Mouse (Mus musculus) midbrain, embryonic 12.5 days (tissue): Measurements from ENCODE around the gene Nid1. TPM values are rescaled to one million over a fixed set of nuclear protein-coding genes. Genes with fewer than 3 reads are reported as not detected.
A peak's percentile ranks its signal among the peaks of the same experiment; 100 is the strongest.

Experiments
- ATAC-seq: fragments of 200-750 bp; cut with Nextera tagmentation; 2 replicates; pipeline ENCODE4 v1.8.0; 2017; ENCODE audit warnings: low read depth, moderate TSS enrichment, moderate library complexity; ENCODE audit not compliant: low FRiP score
- H3K27ac ChIP-seq: fragments of 300-500 bp; sonication (generic); replicated peaks from 2 replicates; pipeline ENCODE4 v1.5.1; 2016; ENCODE audit warnings: mild to moderate bottlenecking
- H3K27me3 ChIP-seq: fragments of 300-500 bp; sonication (generic); 2 replicates; pipeline ENCODE4 v1.6.1; 2016; ENCODE audit warnings: mild to moderate bottlenecking
- H3K36me3 ChIP-seq: fragments of 300-500 bp; sonication (generic); 2 replicates; pipeline ENCODE4 v1.6.1; 2016
- H3K4me1 ChIP-seq: fragments of 300-500 bp; sonication (generic); 2 replicates; pipeline ENCODE4 v1.6.1; 2016
- H3K4me2 ChIP-seq: fragments of 300-500 bp; sonication (generic); replicated peaks from 2 replicates; pipeline ENCODE4 v1.6.1; 2016; ENCODE audit warnings: mild to moderate bottlenecking, moderate library complexity
- H3K4me3 ChIP-seq: fragments of 300-500 bp; sonication (generic); 2 replicates; pipeline ENCODE4 v1.5.1; 2016; ENCODE audit warnings: mild to moderate bottlenecking
- H3K9ac ChIP-seq: fragments of 300-500 bp; sonication (generic); replicated peaks from 2 replicates; pipeline ENCODE4 v1.6.1; 2016; ENCODE audit warnings: mild to moderate bottlenecking, moderate library complexity
- H3K9me3 ChIP-seq: fragments of 300-500 bp; sonication (generic); 2 replicates; pipeline ENCODE4 v1.6.1; 2016; ENCODE audit warnings: mild to moderate bottlenecking
- WGBS: fragments of 180-500 bp; shearing (Covaris S2); methylation state at CpG from one replicate; pipeline ENCODE4 v1.1.7; 2016; 5-methylcytosine and 5-hydroxymethylcytosine counted together
- polyA plus RNA-seq: library from polyadenylated mRNA; unstranded; fragments of >200 nt; fragmentation: Nextera tagmentation; extraction: Ambion mirVana; gene quantifications from 2 replicates; pipeline ENCODE4 v1.2.1, GENCODE M21; 2016

The Nid1 gene
- polyA plus RNA-seq, 1 experiment from 2014 or later, result 51.8 TPM

- no peaks in the 10 kb centered on the region for H3K27me3 ChIP-seq
- H3K4me2 ChIP-seq, result no peak overlapping the region
- ATAC-seq, result no peak
- H3K4me3 ChIP-seq, result no peak overlapping the region
- no peaks in the 10 kb centered on the region for H3K36me3 ChIP-seq
- H3K9ac ChIP-seq, result no peak overlapping the region
- H3K9me3 ChIP-seq, result no peaks in the 10 kb centered on the region
- no peak overlapping the region for H3K27ac ChIP-seq
- 87% methylated on average over 5 of the region's 5 CpGs for WGBS
- H3K4me1 ChIP-seq, result no peaks in the 10 kb centered on the region
These were observed 69.2 kb downstream of the Nid1 start for GRCm38 (mm10) chr13:13506556-13506955.

GRCm38 (mm10) chr13:13514861-13515260, 77.5 kb downstream of the Nid1 start:
- Histone ChIP-seq H3K9ac (no peak overlapping the region), H3K4me2 (no peak overlapping the region), H3K4me3 (no peak overlapping the region), H3K27ac (no peak overlapping the region), H3K27me3 (no peaks in the 10 kb centered on the region), H3K36me3 (no peaks in the 10 kb centered on the region), H3K9me3 (no peaks in the 10 kb centered on the region), H3K4me1 (no peaks in the 10 kb centered on the region)
- no peak for ATAC-seq
- 81% methylated on average over 4 of the region's 4 CpGs for WGBS

DNA sequence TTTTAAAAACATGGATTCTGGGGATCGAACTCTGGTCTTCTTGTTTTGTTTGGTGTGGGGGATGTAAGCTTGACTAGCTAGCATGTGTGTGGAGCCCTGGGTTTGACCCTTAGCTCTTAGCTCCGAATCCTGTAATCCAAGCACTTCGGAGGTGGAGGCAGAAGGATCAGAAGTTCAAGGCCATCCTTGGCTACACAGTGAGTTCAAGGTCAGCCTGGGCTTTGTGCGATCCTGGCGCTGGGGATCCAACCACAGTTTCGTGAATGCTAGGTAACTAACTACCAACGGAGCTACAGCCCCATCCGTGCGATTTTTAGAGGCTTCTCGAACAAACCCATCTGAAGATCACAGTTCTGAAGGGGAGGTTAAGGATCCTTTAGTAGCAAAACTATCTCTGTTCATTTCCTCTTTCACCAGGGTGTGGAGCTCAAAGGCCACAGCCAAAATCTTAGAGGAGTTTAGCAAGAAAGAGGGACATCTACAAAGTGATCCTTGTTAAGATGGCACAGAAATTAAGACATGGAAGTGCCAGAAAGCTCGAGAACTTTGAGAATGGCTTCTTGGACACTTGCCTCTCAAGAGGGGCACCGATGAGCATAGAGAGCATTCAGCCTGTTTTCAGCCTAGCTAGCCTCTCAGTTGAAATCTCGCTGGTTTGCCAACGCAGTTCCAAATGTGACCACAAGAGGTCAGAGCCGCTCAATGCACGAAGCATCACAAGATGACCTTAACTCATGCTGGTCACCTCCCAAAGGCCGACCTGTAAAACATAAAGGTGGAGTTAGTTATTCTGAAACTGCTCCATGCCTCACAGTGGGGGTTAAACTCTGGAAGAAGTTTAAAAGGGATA, 79.2 kb downstream of the Nid1 start:
- 50% methylated on average over 17 of the region's 17 CpGs for WGBS
- H3K4me2 ChIP-seq, result no peak overlapping the region

GRCm38 (mm10) chr13:13518114-13518513, 80.8 kb downstream of the Nid1 start:
- no peak overlapping the region for H3K4me3 ChIP-seq
- no peaks in the 10 kb centered on the region for H3K4me1 ChIP-seq
- no peaks in the 10 kb centered on the region for H3K9me3 ChIP-seq
- no peak overlapping the region for H3K27ac ChIP-seq
- WGBS, result 87% methylated on average over 7 of the region's 7 CpGs
- H3K4me2 ChIP-seq, result no peak overlapping the region
- no peaks in the 10 kb centered on the region for H3K36me3 ChIP-seq
- ATAC-seq, result no peak
- H3K27me3 ChIP-seq, result no peaks in the 10 kb centered on the region
- H3K9ac ChIP-seq, result no peak overlapping the region

More for the DNA sequence above, 79.2 kb downstream of the Nid1 start:
- Histone ChIP-seq H3K9ac (no peak overlapping the region), H3K4me1 (no peaks in the 10 kb centered on the region), H3K4me3 (no peak overlapping the region), H3K9me3 (no peaks in the 10 kb centered on the region), H3K27me3 (no peaks in the 10 kb centered on the region), H3K27ac (no peak overlapping the region), H3K36me3 (no peaks in the 10 kb centered on the region)
- peak; percentile 84 for ATAC-seq

DNA sequence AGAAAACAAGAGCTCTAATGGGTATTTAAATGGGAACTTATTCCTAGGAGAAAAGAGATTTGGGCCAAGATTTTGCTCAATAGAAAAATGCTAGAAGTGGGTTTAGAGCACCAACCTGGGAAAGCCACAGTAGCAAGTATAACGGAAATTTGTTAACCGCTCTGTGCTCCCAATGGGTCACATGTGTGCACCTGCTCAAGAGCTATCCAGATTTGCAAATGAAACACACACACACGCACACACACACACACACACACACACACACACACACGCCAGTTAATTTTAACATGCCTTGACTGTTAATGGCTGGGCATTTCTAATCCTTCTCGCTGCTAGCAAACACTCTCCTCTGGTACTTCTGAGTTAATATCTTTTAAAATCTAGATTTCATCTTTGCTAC, 83.1 kb downstream of the Nid1 start:
- no peak overlapping the region for H3K4me2 ChIP-seq
- H3K9ac ChIP-seq, result no peak overlapping the region
- WGBS, result 94% methylated on average over 5 of the region's 5 CpGs
- H3K27me3 ChIP-seq, result no peaks in the 10 kb centered on the region
- no peaks in the 10 kb centered on the region for H3K4me1 ChIP-seq
- no peak for ATAC-seq
- no peak overlapping the region for H3K4me3 ChIP-seq
- H3K27ac ChIP-seq, result no peak overlapping the region
- no peaks in the 10 kb centered on the region for H3K36me3 ChIP-seq
- no peaks in the 10 kb centered on the region for H3K9me3 ChIP-seq

DNA sequence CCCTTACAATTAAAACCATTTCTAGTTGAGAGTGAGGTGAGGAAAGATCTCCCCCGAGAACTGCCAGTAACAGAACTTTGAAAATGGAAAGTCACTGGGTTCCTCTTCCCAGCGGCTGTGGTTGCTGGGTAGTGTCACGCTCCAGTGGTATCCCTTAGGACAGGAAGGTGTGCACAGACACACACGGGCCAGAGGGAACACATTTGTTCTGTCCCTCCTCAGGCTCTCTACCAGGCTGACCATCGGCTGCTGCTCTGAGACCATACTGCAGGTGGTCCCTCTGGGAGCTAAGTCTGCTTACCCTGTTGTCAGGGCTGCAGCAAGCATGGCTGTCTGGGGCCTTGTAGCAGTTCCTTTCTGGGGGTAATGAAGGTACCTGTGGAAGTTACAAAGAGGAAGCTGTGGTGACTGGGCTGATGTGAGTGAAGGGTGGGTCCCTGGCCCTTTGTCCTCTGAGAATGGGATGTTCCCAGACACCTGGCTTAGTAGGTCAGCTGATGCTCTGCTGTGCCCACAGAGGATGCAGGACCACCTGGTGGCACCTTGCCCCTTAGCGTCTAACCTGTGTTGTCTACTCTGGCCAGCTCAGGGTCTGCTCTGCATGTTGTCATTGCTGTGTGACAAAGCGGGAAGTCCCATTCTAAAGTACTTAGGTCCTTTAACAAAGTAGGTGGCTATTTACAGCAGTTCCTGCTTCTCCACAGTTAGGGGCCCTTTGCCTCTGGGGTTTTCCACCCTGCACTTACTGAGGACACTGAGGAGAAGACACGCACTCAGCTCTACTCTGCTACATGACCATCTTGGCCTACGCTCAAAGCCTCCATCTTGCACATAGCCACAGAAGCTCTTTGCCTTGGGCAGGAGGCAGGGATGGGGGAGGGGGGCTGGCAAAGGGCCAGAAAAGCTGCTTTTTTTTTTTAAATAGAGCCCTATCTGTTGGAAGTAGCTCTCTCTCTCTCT, 86.6 kb downstream of the Nid1 start:
- H3K27ac ChIP-seq, result no peak overlapping the region
- 83% methylated on average over 9 of the region's 9 CpGs for WGBS
- no peaks in the 10 kb centered on the region for H3K27me3 ChIP-seq
- no peaks in the 10 kb centered on the region for H3K36me3 ChIP-seq
- H3K9me3 ChIP-seq, result no peaks in the 10 kb centered on the region
- no peak overlapping the region for H3K9ac ChIP-seq
- no peak for ATAC-seq
- no peaks in the 10 kb centered on the region for H3K4me1 ChIP-seq
- no peak overlapping the region for H3K4me3 ChIP-seq
- no peak overlapping the region for H3K4me2 ChIP-seq

DNA sequence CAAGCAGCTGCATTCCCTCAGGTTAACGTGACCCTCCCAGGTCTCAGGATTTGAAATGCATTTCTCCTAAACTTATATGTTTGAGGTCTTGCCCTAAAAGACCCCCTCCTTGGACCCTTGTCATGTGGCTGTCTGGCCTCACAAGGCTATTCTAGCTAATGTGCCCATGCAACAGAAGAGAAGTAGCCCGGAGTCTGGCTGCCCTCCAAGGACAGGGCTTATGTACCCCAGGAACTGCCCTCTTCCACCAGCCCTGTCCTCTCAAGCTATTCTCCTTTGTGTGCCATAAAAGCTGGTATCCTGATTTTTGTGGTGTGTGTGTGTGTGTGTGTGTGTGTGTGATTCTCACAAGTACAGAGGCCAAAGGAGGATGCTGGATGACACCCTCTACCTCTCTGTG, 87.9 kb downstream of the Nid1 start:
- Histone ChIP-seq H3K4me2 (no peak overlapping the region), H3K9me3 (no peaks in the 10 kb centered on the region), H3K27me3 (no peaks in the 10 kb centered on the region), H3K36me3 (no peaks in the 10 kb centered on the region), H3K9ac (no peak overlapping the region), H3K4me3 (no peak overlapping the region), H3K27ac (no peak overlapping the region), H3K4me1 (no peaks in the 10 kb centered on the region)
- no peak for ATAC-seq
- 83% methylated on average over 2 of the region's 2 CpGs for WGBS

DNA sequence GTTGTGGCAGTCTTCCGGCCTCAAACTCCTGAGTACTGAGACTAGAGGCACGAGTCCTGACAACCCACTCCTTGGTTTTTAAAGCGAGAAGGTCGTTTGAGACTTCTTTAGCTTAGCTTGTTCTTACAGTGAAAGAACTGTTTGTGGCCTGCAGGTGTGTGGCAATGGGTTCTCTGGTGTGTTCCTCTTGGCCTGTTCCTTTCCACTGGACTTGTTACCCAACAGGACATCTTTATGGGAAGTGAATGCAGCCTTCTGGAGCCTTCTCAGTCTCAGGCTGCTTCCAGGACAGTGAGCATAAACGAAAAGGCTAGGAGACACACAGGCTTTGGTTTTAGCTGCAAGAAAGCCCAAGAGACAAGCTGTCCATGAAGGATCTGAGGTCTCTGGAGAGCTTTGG, 88.5 kb downstream of the Nid1 start:
- no peak for ATAC-seq
- no peak overlapping the region for H3K4me2 ChIP-seq
- no peaks in the 10 kb centered on the region for H3K9me3 ChIP-seq
- H3K27ac ChIP-seq, result no peak overlapping the region
- H3K9ac ChIP-seq, result no peak overlapping the region
- H3K36me3 ChIP-seq, result no peaks in the 10 kb centered on the region
- no peaks in the 10 kb centered on the region for H3K4me1 ChIP-seq
- H3K27me3 ChIP-seq, result no peaks in the 10 kb centered on the region
- 81% methylated on average over 5 of the region's 5 CpGs for WGBS
- H3K4me3 ChIP-seq, result no peak overlapping the region

GRCm38 (mm10) chr13:13529115-13529542, 91.8 kb downstream of the Nid1 start:
- no peaks in the 10 kb centered on the region for H3K27me3 ChIP-seq
- H3K27ac ChIP-seq, result no peak overlapping the region
- H3K4me1 ChIP-seq, result no peaks in the 10 kb centered on the region
- no peak overlapping the region for H3K4me2 ChIP-seq
- H3K9me3 ChIP-seq, result no peaks in the 10 kb centered on the region
- H3K36me3 ChIP-seq, result no peaks in the 10 kb centered on the region
- H3K4me3 ChIP-seq, result no peak overlapping the region
- H3K9ac ChIP-seq, result no peak overlapping the region
- WGBS, result 75% methylated on average over 11 of the region's 11 CpGs
- no peak for ATAC-seq

GRCm38 (mm10) chr13:13530913-13531312, 93.6 kb downstream of the Nid1 start:
- Histone ChIP-seq H3K9me3 (no peaks in the 10 kb centered on the region), H3K9ac (no peak overlapping the region), H3K27ac (no peak overlapping the region), H3K36me3 (no peaks in the 10 kb centered on the region), H3K27me3 (no peaks in the 10 kb centered on the region), H3K4me3 (no peak overlapping the region), H3K4me2 (no peak overlapping the region), H3K4me1 (no peaks in the 10 kb centered on the region)
- WGBS, result 93% methylated on average over 4 of the region's 4 CpGs
- ATAC-seq, result no peak

DNA sequence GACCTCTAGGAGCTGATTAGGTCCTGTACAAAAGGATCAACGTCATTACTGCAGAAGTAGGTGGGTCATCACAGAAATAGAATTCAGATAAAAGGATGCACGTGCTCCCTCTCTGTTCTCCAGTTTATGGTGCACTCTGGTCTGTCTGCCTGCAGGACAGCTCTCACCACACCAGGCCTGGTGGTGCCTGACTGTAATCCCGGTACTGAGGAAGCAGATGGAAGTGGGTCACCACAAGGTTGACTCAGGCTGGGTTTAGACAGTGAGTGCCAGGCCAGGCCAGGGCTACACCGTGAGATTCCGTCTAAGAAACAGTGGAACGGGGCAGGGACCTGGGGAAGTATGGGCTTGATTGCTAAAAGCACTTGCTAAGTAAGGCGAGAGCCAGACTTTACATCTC, 94.6 kb downstream of the Nid1 start:
- Histone ChIP-seq H3K9ac (no peak overlapping the region), H3K36me3 (no peaks in the 10 kb centered on the region), H3K4me1 (no peaks in the 10 kb centered on the region), H3K4me2 (no peak overlapping the region), H3K27ac (no peak overlapping the region), H3K9me3 (no peaks in the 10 kb centered on the region), H3K4me3 (no peak overlapping the region), H3K27me3 (no peaks in the 10 kb centered on the region)
- ATAC-seq, result no peak
- 90% methylated on average over 7 of the region's 7 CpGs for WGBS

DNA sequence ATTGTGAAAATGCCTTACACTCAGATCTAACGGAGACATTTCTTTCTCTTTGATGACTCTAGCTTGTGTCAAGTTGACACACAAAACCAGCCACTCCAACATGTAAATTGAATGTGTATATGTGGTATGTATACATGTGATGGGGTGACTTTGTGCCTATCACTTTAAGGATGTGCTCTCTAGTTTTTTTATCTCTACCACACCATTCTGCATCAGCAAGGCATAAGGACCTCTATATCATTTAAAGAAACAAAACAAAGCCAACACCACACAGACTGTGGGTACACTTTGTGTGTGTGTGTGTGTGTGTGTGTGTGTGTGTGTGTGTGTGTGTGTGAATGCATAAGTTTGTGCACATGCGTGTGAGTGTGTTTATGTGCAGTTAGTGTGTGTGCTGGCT, 99.2 kb downstream of the Nid1 start:
- Histone ChIP-seq H3K27me3 (no peaks in the 10 kb centered on the region), H3K27ac (no peak overlapping the region), H3K36me3 (no peaks in the 10 kb centered on the region), H3K4me3 (no peak overlapping the region), H3K9me3 (no peaks in the 10 kb centered on the region), H3K4me2 (no peak overlapping the region), H3K9ac (no peak overlapping the region), H3K4me1 (no peaks in the 10 kb centered on the region)
- WGBS, result 82% methylated on average over 2 of the region's 2 CpGs
- no peak for ATAC-seq
